16 mouse cellular contexts compared by ENCODE assay signal in the genomic region with DNA sequence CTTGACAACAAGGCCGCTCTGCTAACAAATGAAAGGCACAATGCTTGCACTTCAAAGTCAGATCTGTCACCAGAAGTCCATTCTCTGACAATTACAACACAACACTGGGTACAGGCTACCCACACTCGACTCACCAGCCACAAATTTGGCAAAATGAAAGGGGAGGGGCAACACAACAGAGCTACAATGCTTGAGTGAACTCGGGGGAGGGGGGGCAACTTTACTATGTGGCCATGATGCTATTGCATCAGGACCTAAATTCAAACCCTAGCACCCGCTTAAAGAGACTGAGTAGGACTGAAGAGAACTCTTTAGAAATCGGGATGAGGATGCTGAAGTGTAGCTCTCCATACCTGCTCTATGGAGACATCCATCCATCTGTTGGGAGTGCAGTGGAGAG.
"Had no signal": no experiment of that assay in that cellular context is flagged by ENCODE, and none has a peak within 500 bp of the region (broad histone marks: within the 10 kb centered on the region; RNA-seq: fewer than 3 reads in every experiment).

No protein-coding gene starts in this region.

- H3K27ac ChIP-seq: left cerebral cortex, adult 2 months; limb, embryonic 10.5 days; liver, embryonic 15.5 days; midbrain, embryonic 12.5 days had no signal

- H3K27me3 ChIP-seq: liver, embryonic 15.5 days; megakaryocyte, embryonic 14.5 days; midbrain, embryonic 12.5 days had no signal

- ATAC-seq: lung, postnatal 0 days; midbrain, embryonic 16.5 days had no signal

- DNase-seq: kidney, postnatal 25 days; lung, adult 2 months; lung, postnatal 4 days; retina, postnatal 1 day; right cerebral cortex, postnatal 4 days; spleen, adult 18-20 months; thymus, adult 18-20 months; thymus, postnatal 14 days had no signal

- H3K9ac ChIP-seq: liver, embryonic 15.5 days; midbrain, embryonic 12.5 days had no signal

- H3K4me1 ChIP-seq: limb, embryonic 10.5 days; liver, embryonic 15.5 days; midbrain, embryonic 12.5 days had no signal

- H3K9me3 ChIP-seq: limb, embryonic 10.5 days; liver, embryonic 15.5 days; megakaryocyte, embryonic 14.5 days; midbrain, embryonic 12.5 days had no signal

- H3K4me3 ChIP-seq: left cerebral cortex, adult 2 months; limb, embryonic 10.5 days; liver, embryonic 15.5 days; megakaryocyte, embryonic 14.5 days; midbrain, embryonic 12.5 days had no signal

- H3K4me2 ChIP-seq: liver, embryonic 11.5 days; liver, embryonic 15.5 days; midbrain, embryonic 12.5 days had no signal
